Mouse (Mus musculus) lung, postnatal 4 days (tissue): ENCODE data around the gene Fgfr2.
"Not testable (repeated sequence)": the region's sequence is repeated elsewhere in the genome, so short reads cannot be mapped to it uniquely, and the experiment has no call there.

Experiments used
- DNase-seq, 2 experiments: peaks; one replicate each; pipeline ENCODE4 v3.0.0; 2021

Fgfr2 gene

DNA sequence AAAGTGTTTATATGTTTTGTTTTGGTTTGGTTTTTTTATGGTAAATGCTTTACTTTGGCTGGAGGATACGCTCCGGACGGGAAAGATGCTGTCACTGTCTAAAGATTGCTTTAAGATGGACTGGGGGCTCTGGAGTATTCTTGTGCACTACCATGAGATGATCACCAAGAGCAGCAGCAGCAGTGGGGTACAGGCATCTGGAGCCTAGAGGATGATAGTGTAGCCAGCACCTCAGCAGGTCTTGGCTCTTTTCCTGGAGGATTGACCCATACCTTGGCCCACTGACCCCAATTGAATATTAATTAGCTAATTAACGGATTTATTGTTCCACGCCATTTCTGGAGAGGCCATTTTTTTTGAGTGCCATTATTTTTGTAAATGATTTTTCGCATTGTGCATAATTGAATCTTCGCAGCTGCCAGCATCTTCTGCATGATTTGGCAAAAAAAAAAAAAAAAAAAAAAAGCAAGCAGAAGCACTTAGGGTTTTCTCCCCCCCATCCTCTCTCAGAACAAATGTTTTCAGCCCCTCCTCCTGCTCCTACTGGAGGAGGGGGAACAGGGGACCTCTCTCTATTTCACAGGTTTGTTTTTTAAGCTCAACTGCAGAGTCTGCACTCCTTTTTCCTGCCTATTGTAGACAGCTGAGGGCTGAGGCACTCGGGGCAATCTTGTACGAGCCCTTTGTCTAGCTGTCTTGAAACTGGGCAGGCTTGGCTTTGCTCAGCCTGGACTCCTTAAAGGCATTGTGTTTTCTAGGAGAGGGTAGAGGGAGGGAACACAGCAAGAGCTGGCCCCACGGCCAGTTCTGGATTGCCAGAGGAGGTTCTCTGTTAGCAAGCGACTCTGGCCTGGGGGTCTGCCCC, 2529.5 kb downstream of the Fgfr2 start:
- DNase-seq = not testable (repeated sequence)

GRCm38 (mm10) chr7:130592975-130593374, 2530.2 kb downstream of the Fgfr2 start:
- not testable (repeated sequence) for DNase-seq

- no peak for DNase-seq
Measured at GRCm38 (mm10) chr7:130590845-130591437, 2532.2 kb downstream of the Fgfr2 start.

DNA sequence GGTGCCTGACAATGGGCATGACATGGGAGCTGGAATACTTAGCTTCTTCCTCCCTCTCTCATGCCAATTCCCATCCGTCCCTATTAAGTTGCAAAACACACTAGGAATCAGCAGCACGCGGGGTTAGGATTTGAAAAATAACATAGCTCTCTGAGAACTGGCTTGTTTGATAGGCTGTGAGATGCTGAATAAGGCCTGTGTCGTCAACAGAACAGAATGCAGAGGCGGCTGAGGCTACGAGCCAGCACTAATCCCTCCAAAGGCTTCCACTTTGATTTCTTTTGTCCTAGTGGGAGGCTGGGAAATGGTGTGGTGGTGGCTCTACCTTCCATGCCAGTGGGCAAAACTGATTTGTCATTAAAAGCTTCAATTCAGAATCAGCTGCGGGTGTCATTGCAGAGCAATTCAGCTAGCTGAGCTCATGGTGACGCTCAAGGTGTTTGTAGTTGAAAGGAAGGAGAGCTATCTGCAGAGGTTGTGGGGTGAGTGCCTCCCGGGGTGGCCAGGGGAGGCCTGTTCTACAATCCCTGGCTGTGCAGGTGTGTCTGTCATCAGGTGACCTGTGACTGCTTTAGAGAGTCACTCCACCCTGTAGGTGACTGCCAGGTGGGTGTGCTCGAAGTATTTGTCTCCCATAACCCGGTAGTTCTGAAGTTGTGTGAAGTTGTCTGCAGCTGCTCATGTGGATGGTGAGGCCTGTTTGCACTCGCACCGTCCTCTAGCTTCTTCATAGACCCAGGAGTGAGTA, 2532.9 kb downstream of the Fgfr2 start:
- peak; percentile 13 to 54 for DNase-seq

DNA sequence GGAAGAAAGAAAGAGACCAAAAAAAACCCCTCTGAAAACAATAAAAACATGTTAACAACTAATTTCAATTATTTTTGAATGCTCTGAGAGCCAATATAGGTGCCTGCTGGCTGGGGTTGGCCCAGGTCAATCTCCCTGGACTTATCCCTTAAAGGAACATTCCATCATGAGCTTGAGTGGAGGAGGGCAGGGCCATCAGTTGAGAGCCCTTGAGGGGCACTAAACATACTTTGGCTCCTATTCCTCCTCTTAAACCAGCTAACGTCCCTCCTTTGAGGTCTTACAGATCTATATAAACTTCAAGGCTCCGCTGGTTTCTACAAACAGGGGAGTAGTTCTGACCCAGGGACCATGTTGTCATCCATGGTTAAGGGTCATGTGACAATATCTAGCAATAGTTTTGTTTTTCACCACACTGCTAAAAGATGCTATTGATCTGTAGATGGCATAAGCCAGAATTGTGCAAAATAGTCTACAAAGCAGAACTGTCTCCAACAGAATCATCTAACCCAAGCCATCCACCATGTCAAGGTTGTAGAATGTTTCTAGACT, 2536.6 kb downstream of the Fgfr2 start:
- DNase-seq = peak; percentile 51 to 69

- DNase-seq = peak; percentile 23 to 48
Measured at GRCm38 (mm10) chr7:130578607-130579006, 2544.5 kb downstream of the Fgfr2 start.

GRCm38 (mm10) chr7:130578066-130578465, 2545.1 kb downstream of the Fgfr2 start:
- DNase-seq = no peak

GRCm38 (mm10) chr7:130577388-130578003, 2545.7 kb downstream of the Fgfr2 start, which contains the start of gene Tacc2:
Gene Tacc2, plus strand, starts transcription at chr7:130577438.
- DNase-seq = no peak

DNA sequence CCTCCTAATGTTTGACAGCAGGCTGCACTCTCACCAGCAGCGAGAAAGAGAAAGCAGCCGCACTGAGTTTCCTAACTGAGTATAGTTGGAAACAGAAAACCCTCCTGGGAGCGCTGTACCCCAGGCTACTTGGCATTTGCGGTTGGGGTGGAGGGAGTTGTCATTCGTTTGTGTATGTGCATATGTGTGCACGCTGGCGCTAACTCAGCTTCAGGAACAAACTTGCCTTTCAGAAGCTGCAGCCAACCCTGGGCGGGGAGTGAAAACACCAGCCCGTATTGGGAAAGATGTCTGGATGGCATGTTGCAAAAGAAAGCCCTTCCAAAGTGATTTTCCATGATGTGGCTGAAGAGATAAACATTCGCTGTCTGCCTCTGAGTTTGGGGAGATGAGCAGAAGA, 2546.2 kb downstream of the Fgfr2 start:
- peak; percentile 66 to 84 for DNase-seq

- DNase-seq = peak; percentile 50 to 69
Measured at GRCm38 (mm10) chr7:130574211-130574991, 2548.7 kb downstream of the Fgfr2 start.

DNA sequence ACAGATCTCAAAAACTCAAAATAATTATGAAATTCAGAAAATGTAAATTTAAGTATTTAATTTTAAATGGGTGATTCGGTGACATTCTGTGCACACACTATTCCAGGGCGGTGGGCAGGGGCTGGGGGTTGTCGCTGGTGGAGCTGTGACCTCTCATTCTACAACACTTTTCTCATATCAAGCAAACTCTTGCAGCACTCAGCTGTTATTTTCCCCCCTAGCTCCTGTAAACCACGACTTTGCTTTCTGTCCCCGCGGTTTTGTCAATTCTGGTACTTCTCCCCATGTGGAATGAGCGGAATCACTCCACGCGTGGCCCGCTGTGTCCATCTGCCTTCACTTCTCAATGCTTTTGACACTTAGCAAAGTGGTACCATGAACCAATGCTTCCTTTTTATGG, 2549.4 kb downstream of the Fgfr2 start:
- no peak for DNase-seq

DNA sequence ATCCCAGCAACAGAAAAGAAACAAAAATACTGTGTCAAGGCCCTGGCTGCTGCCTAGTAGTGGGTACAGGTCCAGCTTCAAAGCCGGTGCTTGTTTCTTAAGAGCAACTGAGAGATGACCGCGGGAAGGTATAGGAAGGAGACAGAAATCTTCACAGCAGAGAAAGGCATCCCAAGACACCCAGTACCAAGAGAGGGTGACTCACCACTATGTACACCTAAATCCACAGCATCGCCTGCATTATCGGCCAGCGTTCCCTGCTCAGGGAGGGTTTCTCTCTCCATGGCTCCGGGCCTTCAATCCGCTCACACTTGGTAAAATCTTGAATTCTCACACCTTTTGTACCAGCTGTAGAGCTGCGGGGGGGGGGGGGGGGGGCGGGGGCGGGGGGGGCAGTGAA, 2550.3 kb downstream of the Fgfr2 start, which contains the start of gene Nsmce4a:
Gene Nsmce4a, minus strand, starts transcription at position 298 of the 400 bp plus-strand sequence.
- DNase-seq = no peak

- no peak for DNase-seq
Measured at GRCm38 (mm10) chr7:130570472-130570871, 2552.7 kb downstream of the Fgfr2 start.

DNA sequence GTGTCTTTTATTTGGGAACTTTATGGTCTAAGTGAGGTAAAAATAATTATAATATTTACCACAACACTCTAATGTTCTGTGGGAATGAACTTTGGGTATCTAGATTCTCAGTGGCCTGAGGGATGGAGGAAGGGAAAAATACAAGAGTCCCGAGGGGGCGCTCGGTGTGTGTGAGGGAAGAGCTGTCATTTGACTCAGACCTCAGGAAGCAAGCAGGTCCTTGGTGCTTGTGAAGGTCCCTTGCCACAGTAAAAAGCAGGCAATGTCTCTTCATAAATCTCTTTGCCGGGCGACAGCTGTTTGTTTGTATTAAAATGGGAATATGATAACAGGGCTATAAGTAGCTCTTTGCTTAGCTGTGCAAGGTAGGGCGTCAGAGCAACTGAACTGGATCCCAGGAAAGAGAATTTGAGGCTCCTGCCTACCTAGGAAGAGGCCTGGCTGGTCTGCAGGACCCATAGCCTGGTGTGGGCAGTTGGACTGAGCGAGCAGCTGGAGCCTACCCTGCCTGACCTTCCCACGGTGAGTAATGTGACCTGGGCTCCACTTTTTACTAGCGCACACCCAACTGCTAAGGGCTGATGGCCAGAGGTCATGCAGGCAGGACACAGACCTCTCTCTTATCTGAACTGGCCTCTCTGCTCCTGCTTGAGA, 2554.2 kb downstream of the Fgfr2 start:
- DNase-seq = no peak

DNA sequence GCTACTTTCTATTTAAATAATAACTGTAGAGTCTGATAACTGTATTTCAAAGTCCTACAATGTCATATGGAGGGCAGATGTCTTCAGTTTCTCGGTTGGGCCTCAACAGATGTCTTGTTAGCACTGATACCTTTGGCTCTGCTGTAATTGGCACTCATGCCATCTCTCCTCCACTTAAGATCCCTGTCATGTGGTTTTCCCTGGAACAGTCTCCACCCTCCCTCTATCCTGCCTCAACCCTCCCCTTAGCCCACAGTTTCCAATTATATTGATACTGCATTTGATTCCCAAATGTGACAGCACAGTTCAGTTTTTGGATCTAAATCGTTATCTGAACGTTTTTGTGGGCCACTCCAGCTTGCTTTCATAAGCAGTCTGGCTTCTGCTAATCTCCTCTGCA, 2558.6 kb downstream of the Fgfr2 start:
- no peak for DNase-seq

DNA sequence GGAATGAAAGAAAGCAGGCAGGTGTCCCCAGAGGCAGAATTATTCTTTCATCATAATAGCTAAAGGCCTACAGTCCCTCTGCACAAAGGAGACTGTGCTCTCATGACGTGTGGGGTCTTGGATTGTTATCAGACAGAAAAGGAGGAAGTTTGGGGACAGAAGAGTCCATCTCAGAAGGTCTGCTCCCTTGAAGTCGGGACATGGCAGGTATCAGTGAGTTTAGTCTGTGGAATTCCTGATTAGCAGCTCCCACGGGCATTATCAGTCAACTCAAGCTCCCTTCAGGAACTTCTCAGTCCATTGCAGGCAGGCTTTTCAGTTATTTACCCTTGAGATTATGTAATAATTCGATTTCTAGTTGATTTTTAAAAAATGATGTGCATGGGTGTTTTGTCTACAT, 2559.3 kb downstream of the Fgfr2 start:
- no peak for DNase-seq

DNA sequence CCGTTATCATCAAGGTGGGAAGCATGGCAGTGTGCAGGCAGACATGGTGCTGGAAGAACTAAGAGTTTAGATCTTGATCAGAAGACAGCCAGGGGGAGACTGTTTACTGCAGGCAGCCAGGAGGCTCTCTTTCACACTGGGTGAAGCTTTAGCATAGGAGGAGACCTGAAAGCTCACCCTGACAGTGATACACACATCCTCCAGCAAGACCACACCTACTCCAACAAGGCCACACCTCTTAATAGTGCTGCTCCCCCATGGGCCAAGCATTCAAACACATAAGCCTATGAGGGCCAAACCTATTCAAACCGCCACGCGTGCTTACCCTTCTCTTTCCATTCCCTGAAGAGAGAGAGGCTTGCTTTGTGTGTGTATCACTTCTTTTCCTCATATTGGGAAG, 2559.9 kb downstream of the Fgfr2 start:
- DNase-seq = no peak

DNA sequence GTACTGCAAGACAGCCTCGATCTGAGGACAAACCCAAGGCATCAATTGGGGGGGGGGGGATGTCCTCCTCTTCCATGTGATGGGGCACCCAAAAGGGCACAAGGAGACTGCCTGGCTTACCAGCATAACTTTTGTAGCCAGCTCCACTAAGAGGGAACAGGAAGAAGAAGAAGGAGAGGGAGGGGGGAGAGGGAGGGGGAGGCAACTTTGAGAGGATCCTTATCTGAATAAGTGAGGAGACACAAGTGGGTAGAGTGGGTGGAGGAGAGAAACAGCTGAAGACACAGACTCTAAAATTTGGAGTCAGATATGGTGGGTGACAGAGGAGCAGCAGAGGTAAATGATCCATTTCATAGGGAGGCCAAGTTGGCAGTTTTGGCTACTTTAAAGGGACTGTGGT, 2562.2 kb downstream of the Fgfr2 start:
- DNase-seq = no peak

- peak in 1 of 2 experiments; percentile 34 for DNase-seq
Measured at GRCm38 (mm10) chr7:130558592-130558991, 2564.6 kb downstream of the Fgfr2 start.

DNA sequence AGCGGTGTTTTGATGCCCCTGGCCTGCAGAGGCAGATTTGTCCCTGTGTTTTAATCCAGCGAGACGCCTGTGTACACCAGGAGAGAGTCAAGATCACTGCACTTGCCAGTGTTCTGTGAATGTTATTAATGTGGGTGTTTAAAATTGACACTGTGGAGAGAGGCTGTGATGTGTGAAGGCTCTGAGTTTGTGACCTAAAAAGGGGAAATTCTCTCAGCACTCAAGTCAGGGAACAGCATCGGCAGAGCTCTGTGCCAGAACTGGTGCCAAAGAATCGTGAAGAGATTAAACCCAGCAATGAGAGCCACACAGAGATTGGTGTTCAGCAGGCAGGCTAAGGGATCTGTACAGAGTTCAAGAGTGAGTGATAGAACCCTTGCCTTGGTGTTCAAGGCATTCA, 2567.6 kb downstream of the Fgfr2 start:
- no peak for DNase-seq

- no peak for DNase-seq
Measured at GRCm38 (mm10) chr7:130553321-130553720, 2569.8 kb downstream of the Fgfr2 start.
